21 mouse cellular contexts compared by ENCODE assay signal in genomic region chr11:17236449-17237037, GRCm38 (mm10). TPM values are rescaled to one million over a fixed set of nuclear protein-coding genes. Genes with fewer than 3 reads are reported as not detected.
DNase-seq lines count a peak whose midpoint lies in the region; ATAC-seq and TF ChIP-seq lines count a peak whose summit lies in the region.
"Had no signal": no experiment of that assay in that cellular context is flagged by ENCODE, and none has a peak within 500 bp of the region (broad histone marks: within the 10 kb centered on the region; RNA-seq: fewer than 3 reads in every experiment).

No protein-coding gene starts in this region.

- TF ChIP-seq EP300 in heart, postnatal 0 days (IDR thresholded peaks at IDR 0.05; ENCODE audit: low read depth), result no peak

- DNase-seq in heart, postnatal 0 days (ENCODE audit: low spot score), result no peak
- peak; percentile 57 for DNase-seq in thymus, postnatal 14 days
- DNase-seq in gastrocnemius, postnatal 25 days, result no peak
- no peak for DNase-seq in layer of hippocampus, adult 18-20 months (ENCODE audit: low spot score in 2 of 2)
- DNase-seq: adrenal gland, postnatal 14 days; cerebellum, postnatal 14 days; forebrain, postnatal 0 days; gastrocnemius, postnatal 10 days; heart, postnatal 36 days; layer of hippocampus, adult 9-11 months; lung, adult 18-20 months; lung, postnatal 4 days; right cerebral cortex, postnatal 25 days had no signal

- no peak overlapping the region for H3K4me3 ChIP-seq in heart, postnatal 0 days (ENCODE audit: low read depth, low read length)
- H3K4me3 ChIP-seq in heart, embryonic 12.5 days, result no peak overlapping the region
- no peak overlapping the region for H3K4me3 ChIP-seq in liver, embryonic 16.5 days (ENCODE audit: low read depth, low read length)
- H3K4me3 ChIP-seq: intestine, embryonic 15.5 days; neural tube, embryonic 12.5 days had no signal

- no peak for TF ChIP-seq CTCF in heart, postnatal 0 days (IDR thresholded peaks at IDR 0.05; ENCODE audit: low read depth)

- no peaks in the 10 kb centered on the region for H3K9me3 ChIP-seq in heart, postnatal 0 days (replicated peaks; ENCODE audit: control insufficient read depth, low read length)
- no peaks in the 10 kb centered on the region for H3K9me3 ChIP-seq in heart, embryonic 12.5 days (replicated peaks)
- no peaks in the 10 kb centered on the region for H3K9me3 ChIP-seq in liver, embryonic 16.5 days (replicated peaks; ENCODE audit: control insufficient read depth, low read length)
- H3K9me3 ChIP-seq: intestine, embryonic 15.5 days; neural tube, embryonic 12.5 days had no signal

- H3K9ac ChIP-seq in heart, postnatal 0 days (replicated peaks; ENCODE audit: low read depth, low read length), result no peak overlapping the region
- H3K9ac ChIP-seq in heart, embryonic 12.5 days, result no peak overlapping the region
- H3K9ac ChIP-seq in liver, embryonic 16.5 days (ENCODE audit: low read depth, low read length), result no peak overlapping the region
- H3K9ac ChIP-seq: forebrain, postnatal 0 days; intestine, embryonic 15.5 days; neural tube, embryonic 12.5 days had no signal

- H3K4me2 ChIP-seq in heart, postnatal 0 days (ENCODE audit: low read depth, low read length), result no peak overlapping the region
- no peak overlapping the region for H3K4me2 ChIP-seq in heart, embryonic 12.5 days
- no peak overlapping the region for H3K4me2 ChIP-seq in liver, embryonic 16.5 days (ENCODE audit: low read depth, low read length)
- H3K4me2 ChIP-seq: intestine, embryonic 15.5 days; neural tube, embryonic 12.5 days had no signal

- 57% methylated on average over 5 of the region's 5 CpGs for WGBS in heart, postnatal 0 days
- WGBS in heart, embryonic 12.5 days, result 65% methylated on average over 5 of the region's 5 CpGs
- 20% methylated on average over 5 of the region's 5 CpGs for WGBS in liver, embryonic 16.5 days (ENCODE audit: insufficient replicate concordance)

- H3K27me3 ChIP-seq in heart, postnatal 0 days (ENCODE audit: control insufficient read depth, insufficient read depth, low read length), result no peaks in the 10 kb centered on the region
- no peaks in the 10 kb centered on the region for H3K27me3 ChIP-seq in heart, embryonic 12.5 days (replicated peaks)
- no peaks in the 10 kb centered on the region for H3K27me3 ChIP-seq in liver, embryonic 16.5 days (ENCODE audit: control insufficient read depth, insufficient read depth, low read depth, low read length)
- H3K27me3 ChIP-seq: intestine, embryonic 15.5 days; neural tube, embryonic 12.5 days had no signal

- no peaks in the 10 kb centered on the region for H3K4me1 ChIP-seq in heart, postnatal 0 days (ENCODE audit: control insufficient read depth, insufficient read depth)
- peaks cover 21% of the 10 kb centered on the region for H3K4me1 ChIP-seq in heart, embryonic 12.5 days (replicated peaks)
- no peaks in the 10 kb centered on the region; the same call in 1 of the 2 replicates for H3K4me1 ChIP-seq in liver, embryonic 16.5 days (ENCODE audit: control insufficient read depth, low read depth, low read length)
- H3K4me1 ChIP-seq: intestine, embryonic 15.5 days; neural tube, embryonic 12.5 days had no signal

- ATAC-seq in heart, postnatal 0 days (ENCODE audit: insufficient read depth, low read depth), result no peak
- no peak for ATAC-seq in heart, embryonic 12.5 days (ENCODE audit: insufficient number of reproducible peaks, low FRiP score)
- peak; percentile 49 for ATAC-seq in activated CD4-positive, CD25-positive, alpha-beta regulatory T cell, adult 4 months
- ATAC-seq in liver, embryonic 16.5 days (ENCODE audit: low read depth), result peak; percentile 55
- ATAC-seq in erythroblast, adult 5-6 weeks (replicated peaks; ENCODE audit: low FRiP score, poor library complexity, severe bottlenecking), result no peak
- ATAC-seq: forebrain, postnatal 0 days; intestine, embryonic 15.5 days; midbrain, embryonic 16.5 days had no signal

- H3K36me3 ChIP-seq in heart, postnatal 0 days (replicated peaks; ENCODE audit: control insufficient read depth, insufficient read depth, low read length), result peaks cover 20% of the 10 kb centered on the region; the same call in 1 of the 2 replicates
- H3K36me3 ChIP-seq in heart, embryonic 12.5 days, result peaks cover 20% of the 10 kb centered on the region
- peaks cover 4% of the 10 kb centered on the region; the same call in 1 of the 2 replicates for H3K36me3 ChIP-seq in liver, embryonic 16.5 days (ENCODE audit: control insufficient read depth, insufficient read depth)

- H3K27ac ChIP-seq in heart, postnatal 0 days (ENCODE audit: low read depth), result peak overlapping the region; percentile 39; the same call in 1 of the 2 replicates
- H3K27ac ChIP-seq in heart, embryonic 12.5 days (ENCODE audit: poor library complexity, severe bottlenecking), result no peak overlapping the region
- H3K27ac ChIP-seq in liver, embryonic 16.5 days (ENCODE audit: low read length), result no peak overlapping the region
- H3K27ac ChIP-seq: intestine, embryonic 15.5 days; kidney, postnatal 0 days; neural tube, embryonic 12.5 days had no signal

RNA-seq across cellular contexts. Expression of gene C1d, which starts 20.8 kb away (rescaled TPM):
- 24.7 and 28.1 TPM in 2 replicates for total RNA-seq in heart, postnatal 0 days (2014; rRNA removed; ENCODE audit: low replicate concordance)
- 82.4 and 83.6 TPM in 2 replicates for polyA plus RNA-seq in heart, postnatal 0 days (2015; fragmentation: Nextera tagmentation; extraction: Ambion mirVana)
- 81.1 and 81.5 TPM in 2 replicates for polyA plus RNA-seq in heart, embryonic 12.5 days (2016; fragmentation: Nextera tagmentation; extraction: Ambion mirVana)
- 100 to 1,000 TPM in 1 of 2 experiments, 10 to 100 TPM in 1; 75.8 to 109 TPM for polyA plus RNA-seq in activated CD4-positive, CD25-positive, alpha-beta regulatory T cell, adult 4 months (2017; shearing (Covaris generic))
- 34.4 and 41.2 TPM in 2 replicates for polyA plus RNA-seq in liver, embryonic 16.5 days (2015; fragmentation: Nextera tagmentation; extraction: Ambion mirVana)
- total RNA-seq in erythroblast, adult 5-6 weeks (2015; ENCODE audit: low replicate concordance), result 16.3 and 21.3 TPM in 2 replicates
- 12.4 and 28.2 TPM in 2 replicates for total RNA-seq in erythroblast, adult 5-6 weeks (2017; ENCODE audit: low replicate concordance)
- 10 to 100 TPM; 29.5 to 30.4 TPM for total RNA-seq in gastrocnemius, postnatal 25 days (2021)
- 10 to 100 TPM; 47.6 to 49.3 TPM for total RNA-seq in layer of hippocampus, adult 18-20 months (2021)

RNA-seq across cellular contexts. Expression of gene Pno1, which starts 25.2 kb away (rescaled TPM):
- 9.7 and 24.5 TPM in 2 replicates for total RNA-seq in heart, postnatal 0 days (2014; rRNA removed; ENCODE audit: low replicate concordance)
- polyA plus RNA-seq in heart, postnatal 0 days (2015; fragmentation: Nextera tagmentation; extraction: Ambion mirVana), result 49.8 and 54.3 TPM in 2 replicates
- polyA plus RNA-seq in heart, embryonic 12.5 days (2016; fragmentation: Nextera tagmentation; extraction: Ambion mirVana), result 67.8 and 74.9 TPM in 2 replicates
- 10 to 100 TPM; 36.6 to 43.5 TPM for polyA plus RNA-seq in activated CD4-positive, CD25-positive, alpha-beta regulatory T cell, adult 4 months (2017; shearing (Covaris generic))
- polyA plus RNA-seq in liver, embryonic 16.5 days (2015; fragmentation: Nextera tagmentation; extraction: Ambion mirVana), result 21.5 and 28.5 TPM in 2 replicates
- total RNA-seq in erythroblast, adult 5-6 weeks (2015; ENCODE audit: low replicate concordance), result 8.5 and 15.0 TPM in 2 replicates
- total RNA-seq in erythroblast, adult 5-6 weeks (2017; ENCODE audit: low replicate concordance), result 9.5 and 12.3 TPM in 2 replicates
- total RNA-seq in gastrocnemius, postnatal 25 days (2021), result 10 to 100 TPM; 44.0 to 45.6 TPM
- 10 to 100 TPM; 26.1 to 28.6 TPM for total RNA-seq in layer of hippocampus, adult 18-20 months (2021)

RNA-seq across cellular contexts. Expression of gene Wdr92, which starts 54.6 kb away (rescaled TPM):
- 8.7 and 11.4 TPM in 2 replicates for total RNA-seq in heart, postnatal 0 days (2014; rRNA removed; ENCODE audit: low replicate concordance)
- polyA plus RNA-seq in heart, postnatal 0 days (2015; fragmentation: Nextera tagmentation; extraction: Ambion mirVana), result 15.0 and 16.9 TPM in 2 replicates
- 21.9 and 22.4 TPM in 2 replicates for polyA plus RNA-seq in heart, embryonic 12.5 days (2016; fragmentation: Nextera tagmentation; extraction: Ambion mirVana)
- 10 to 100 TPM; 21.5 to 24.0 TPM for polyA plus RNA-seq in activated CD4-positive, CD25-positive, alpha-beta regulatory T cell, adult 4 months (2017; shearing (Covaris generic))
- 7.9 and 9.4 TPM in 2 replicates for polyA plus RNA-seq in liver, embryonic 16.5 days (2015; fragmentation: Nextera tagmentation; extraction: Ambion mirVana)
- 3.3 and 7.1 TPM in 2 replicates for total RNA-seq in erythroblast, adult 5-6 weeks (2015; ENCODE audit: low replicate concordance)
- 7.8 and 14.5 TPM in 2 replicates for total RNA-seq in erythroblast, adult 5-6 weeks (2017; ENCODE audit: low replicate concordance)
- total RNA-seq in gastrocnemius, postnatal 25 days (2021), result 1 to 10 TPM; 7.0 to 7.2 TPM
- 10 to 100 TPM; 11.8 TPM for total RNA-seq in layer of hippocampus, adult 18-20 months (2021)

Comparison
In these comparisons a context has a peak if more than half of its experiments do, and no peak if none do; other contexts are left out.
1. ATAC-seq: peak in activated CD4-positive, CD25-positive, alpha-beta regulatory T cell, adult 4 months (single experiment) and liver, embryonic 16.5 days (single experiment); none in heart, postnatal 0 days (single experiment), heart, embryonic 12.5 days (single experiment) and erythroblast, adult 5-6 weeks (single experiment).